Mouse (Mus musculus) heart, adult 8-10 months (tissue): Measurements from ENCODE around the gene Sptb. TPM values are rescaled to one million over a fixed set of nuclear protein-coding genes. Genes with fewer than 3 reads are reported as not detected.

ENCODE experiments used
- DNase-seq: peaks from one replicate; pipeline ENCODE4 v3.0.0; 2022; ENCODE audit warnings: low spot score
- total RNA-seq, 4 experiments: library from RNA; stranded (reverse); gene quantifications; 2 replicates each; pipeline ENCODE4 v1.2.4; 2022

The Sptb gene
- total RNA-seq, 4 experiments from 2014 or later = 91.9 to 98.2 (median 95.8) TPM

- DNase-seq = no peak
These were observed 134.3 kb downstream of the Sptb start for GRCm38 (mm10) chr12:76576061-76576460.

GRCm38 (mm10) chr12:76574815-76575214 is 135.5 kb downstream of the Sptb start:
- DNase-seq = no peak

- DNase-seq = no peak
These were observed 137.0 kb downstream of the Sptb start for GRCm38 (mm10) chr12:76573381-76573780.

GRCm38 (mm10) chr12:76572261-76573251 is 137.8 kb downstream of the Sptb start:
- no peak for DNase-seq

GRCm38 (mm10) chr12:76571266-76571665 is 139.1 kb downstream of the Sptb start:
- DNase-seq = no peak

- DNase-seq = no peak
These were observed 140.0 kb downstream of the Sptb start for GRCm38 (mm10) chr12:76570221-76570940.

- no peak for DNase-seq
These were observed 144.1 kb downstream of the Sptb start for GRCm38 (mm10) chr12:76566284-76566683.

GRCm38 (mm10) chr12:76562196-76562595 is 148.2 kb downstream of the Sptb start:
- no peak for DNase-seq

- DNase-seq = no peak
These were observed 152.1 kb downstream of the Sptb start for GRCm38 (mm10) chr12:76558206-76558605.

GRCm38 (mm10) chr12:76556745-76557389 is 153.5 kb downstream of the Sptb start:
- DNase-seq = no peak

- no peak for DNase-seq
These were observed 154.2 kb downstream of the Sptb start for GRCm38 (mm10) chr12:76556187-76556586.

GRCm38 (mm10) chr12:76554871-76555386 is 155.4 kb downstream of the Sptb start:
- DNase-seq = no peak

GRCm38 (mm10) chr12:76554392-76554791 is 156.0 kb downstream of the Sptb start:
- no peak for DNase-seq

GRCm38 (mm10) chr12:76553917-76554316 is 156.4 kb downstream of the Sptb start:
- DNase-seq = peak; percentile 70

GRCm38 (mm10) chr12:76552958-76553357 is 157.4 kb downstream of the Sptb start:
- no peak for DNase-seq

GRCm38 (mm10) chr12:76552321-76552720 is 158.0 kb downstream of the Sptb start:
- no peak for DNase-seq

- DNase-seq = no peak
These were observed 161.1 kb downstream of the Sptb start for GRCm38 (mm10) chr12:76549203-76549602.

- no peak for DNase-seq
These were observed 162.3 kb downstream of the Sptb start for GRCm38 (mm10) chr12:76548082-76548423.

GRCm38 (mm10) chr12:76547409-76548081 is 162.8 kb downstream of the Sptb start:
- DNase-seq = no peak

GRCm38 (mm10) chr12:76546383-76547276 is 163.7 kb downstream of the Sptb start:
- DNase-seq = no peak
